Mouse (Mus musculus) forebrain, postnatal 0 days (tissue): Measurements from ENCODE around the gene Ncan. TPM values are rescaled to one million over a fixed set of nuclear protein-coding genes. Genes with fewer than 3 reads are reported as not detected.

Source experiments
- ATAC-seq: fragments of 200-750 bp; cut with Nextera tagmentation; 2 replicates; pipeline ENCODE4 v1.8.0; 2017; ENCODE audit warnings: mild to moderate bottlenecking, moderate library complexity
- DNase-seq: peaks from one replicate; pipeline ENCODE4 v3.0.0-alpha.2; 2015
- H3K27ac ChIP-seq: fragments of 300-500 bp; sonication (generic); 2 replicates; pipeline ENCODE4 v1.5.1; 2014; ENCODE audit warnings: low read depth, mild to moderate bottlenecking, antibody characterized with exemption, low read length, moderate library complexity, mixed read lengths
- H3K27me3 ChIP-seq: fragments of 300-500 bp; sonication (generic); 2 replicates; pipeline ENCODE4 v1.6.1; 2014; ENCODE audit warnings: mild to moderate bottlenecking, low read length, mixed read lengths; ENCODE audit not compliant: insufficient read depth
- H3K36me3 ChIP-seq: fragments of 300-500 bp; sonication (generic); 2 replicates; pipeline ENCODE4 v1.6.1; 2014; ENCODE audit warnings: mild to moderate bottlenecking, moderate library complexity; ENCODE audit not compliant: insufficient read depth
- H3K4me1 ChIP-seq: fragments of 300-500 bp; sonication (generic); 2 replicates; pipeline ENCODE4 v1.6.1; 2014; ENCODE audit warnings: antibody characterized with exemption; ENCODE audit not compliant: insufficient read depth
- H3K4me2 ChIP-seq: fragments of 300-500 bp; sonication (generic); 2 replicates; pipeline ENCODE4 v1.6.1; 2014; ENCODE audit warnings: low read depth, mild to moderate bottlenecking, moderate library complexity
- H3K4me3 ChIP-seq: fragments of 300-500 bp; sonication (generic); 2 replicates; pipeline ENCODE4 v1.5.1; 2014; ENCODE audit warnings: low read depth, low read length, mixed read lengths
- H3K9ac ChIP-seq: fragments of 300-500 bp; sonication (generic); 2 replicates; pipeline ENCODE4 v1.6.1; 2014; ENCODE audit warnings: mild to moderate bottlenecking
- H3K9me3 ChIP-seq: fragments of 300-500 bp; sonication (generic); 2 replicates; pipeline ENCODE4 v1.6.1; 2016; ENCODE audit warnings: low read length
- CTCF ChIP-seq: sonication (generic); IDR thresholded peaks from 2 replicates; pipeline ENCODE4 v1.5.1; 2016; ENCODE audit warnings: antibody characterized with exemption, control low read depth, low read depth
- WGBS: fragments of 180-500 bp; shearing (Covaris S2); extraction: QIAGEN DNeasy Blood & Tissue Kit; methylation state at CpG from one replicate; pipeline ENCODE4 v1.1.7; 2014; 5-methylcytosine and 5-hydroxymethylcytosine counted together
- polyA plus RNA-seq: library from polyadenylated mRNA; unstranded; fragments of >200 nt; fragmentation: Nextera tagmentation; extraction: Ambion mirVana; gene quantifications from 2 replicates; pipeline ENCODE4 v1.2.1, GENCODE M21; 2015
- total RNA-seq: library from RNA; depleted of rRNA; stranded (reverse); fragments of >200 nt; gene quantifications from 2 replicates; pipeline ENCODE4 v1.2.3, GENCODE M21; 2014

The Ncan gene
- total and polyA plus RNA-seq, 2 experiments from 2014 or later: 209 to 372 TPM

- 19% methylated on average over 43 of the region's 43 CpGs for WGBS
Measured at GRCm38 (mm10) chr8:70112401-70113016, 8.2 kb downstream of the Ncan start.

GRCm38 (mm10) chr8:70111192-70111795 lies 9.4 kb downstream of the Ncan start:
- Histone ChIP-seq H3K36me3 (peaks cover 96% of the 10 kb centered on the region), H3K4me3 (no peak overlapping the region), H3K4me2 (no peak overlapping the region), H3K9me3 (no peaks in the 10 kb centered on the region), H3K27me3 (no peaks in the 10 kb centered on the region), H3K9ac (no peak overlapping the region), H3K27ac (no peak overlapping the region), H3K4me1 (no peaks in the 10 kb centered on the region)
- no peak for TF ChIP-seq CTCF
- DNase-seq (peak; percentile 25), ATAC-seq (0 out of 2 replicates have a peak, but pooled peaks have one; percentile 7)
- 68% methylated on average over 23 of the region's 23 CpGs for WGBS

More at GRCm38 (mm10) chr8:70112401-70113016, 8.2 kb downstream of the Ncan start:
- H3K4me3 ChIP-seq: no peak overlapping the region
- H3K4me2 ChIP-seq: no peak overlapping the region
- DNase-seq (peak; percentile 46), ATAC-seq (peak; percentile 34; the same call in 1 of the 2 replicates)
- H3K27me3 ChIP-seq: no peaks in the 10 kb centered on the region
- TF ChIP-seq CTCF: no peak
- H3K36me3 ChIP-seq: peaks cover 90% of the 10 kb centered on the region
- peaks cover 7% of the 10 kb centered on the region; the same call in 1 of the 2 replicates for H3K4me1 ChIP-seq
- H3K9me3 ChIP-seq: no peaks in the 10 kb centered on the region
- H3K9ac ChIP-seq: no peak overlapping the region
- H3K27ac ChIP-seq: no peak overlapping the region

- 95% methylated on average over 2 of the region's 2 CpGs for WGBS
- ATAC-seq (no peak), DNase-seq (no peak)
- H3K36me3 ChIP-seq: peaks cover 90% of the 10 kb centered on the region
- H3K9ac ChIP-seq: no peak overlapping the region
- no peak overlapping the region for H3K4me2 ChIP-seq
- H3K4me1 ChIP-seq: no peaks in the 10 kb centered on the region
- TF ChIP-seq CTCF: no peak
- H3K4me3 ChIP-seq: no peak overlapping the region
- no peaks in the 10 kb centered on the region for H3K27me3 ChIP-seq
- no peaks in the 10 kb centered on the region for H3K9me3 ChIP-seq
- no peak overlapping the region for H3K27ac ChIP-seq
Measured at GRCm38 (mm10) chr8:70110451-70110850, 10.2 kb downstream of the Ncan start.

- ATAC-seq: no peak
- 75% methylated on average over 7 of the region's 7 CpGs for WGBS
Measured at GRCm38 (mm10) chr8:70104922-70105321, 15.8 kb downstream of the Ncan start.

GRCm38 (mm10) chr8:70104506-70104905 lies 16.2 kb downstream of the Ncan start:
- TF ChIP-seq CTCF: peak; percentile 64
- ATAC-seq: peak; percentile 54
- Histone ChIP-seq H3K9me3 (no peaks in the 10 kb centered on the region), H3K27me3 (no peaks in the 10 kb centered on the region), H3K9ac (no peak overlapping the region), H3K4me2 (no peak overlapping the region), H3K27ac (no peak overlapping the region), H3K4me3 (no peak overlapping the region), H3K36me3 (peaks cover 81% of the 10 kb centered on the region), H3K4me1 (no peaks in the 10 kb centered on the region)
- WGBS: 15% methylated on average over 6 of the region's 6 CpGs
- DNase-seq: no peak

More at GRCm38 (mm10) chr8:70104922-70105321, 15.8 kb downstream of the Ncan start:
- Histone ChIP-seq H3K4me2 (no peak overlapping the region), H3K9ac (no peak overlapping the region), H3K4me3 (no peak overlapping the region), H3K9me3 (no peaks in the 10 kb centered on the region), H3K36me3 (peaks cover 81% of the 10 kb centered on the region), H3K27me3 (no peaks in the 10 kb centered on the region), H3K27ac (no peak overlapping the region), H3K4me1 (no peaks in the 10 kb centered on the region)
- no peak for DNase-seq
- TF ChIP-seq CTCF: no peak

- ATAC-seq: no peak
- no peak for TF ChIP-seq CTCF
- WGBS: 90% methylated on average over 8 of the region's 8 CpGs
- Histone ChIP-seq H3K4me3 (no peak overlapping the region), H3K27ac (no peak overlapping the region), H3K36me3 (peaks cover 90% of the 10 kb centered on the region), H3K9me3 (no peaks in the 10 kb centered on the region), H3K4me1 (no peaks in the 10 kb centered on the region), H3K4me2 (no peak overlapping the region), H3K27me3 (no peaks in the 10 kb centered on the region), H3K9ac (no peak overlapping the region)
- no peak for DNase-seq
Measured at GRCm38 (mm10) chr8:70100241-70100640, 20.4 kb downstream of the Ncan start.

GRCm38 (mm10) chr8:70099276-70099675 lies 21.4 kb downstream of the Ncan start:
- no peak for TF ChIP-seq CTCF
- ATAC-seq: no peak
- 79% methylated on average over 8 of the region's 8 CpGs for WGBS
- Histone ChIP-seq H3K9ac (no peak overlapping the region), H3K4me3 (no peak overlapping the region), H3K9me3 (no peaks in the 10 kb centered on the region), H3K27me3 (no peaks in the 10 kb centered on the region), H3K27ac (no peak overlapping the region), H3K36me3 (peaks cover 92% of the 10 kb centered on the region), H3K4me2 (no peak overlapping the region), H3K4me1 (no peaks in the 10 kb centered on the region)
- no peak for DNase-seq
